Mouse (Mus musculus) liver, postnatal 0 days (tissue): ENCODE measurements around the gene Jade1. TPM values are rescaled to one million over a fixed set of nuclear protein-coding genes. Genes with fewer than 3 reads are reported as not detected.

ENCODE experiments used
- ATAC-seq: fragments of 200-750 bp; cut with Nextera tagmentation; 2 replicates; pipeline ENCODE4 v1.8.0; 2017; ENCODE audit warnings: mild to moderate bottlenecking, moderate library complexity
- DNase-seq: peaks from one replicate; pipeline ENCODE4 v3.0.0-alpha.2; 2016
- H3K27ac ChIP-seq: fragments of 300-500 bp; sonication (generic); 2 replicates; pipeline ENCODE4 v1.5.1; 2014; ENCODE audit warnings: antibody characterized with exemption, moderate library complexity, mild to moderate bottlenecking, low read depth
- H3K27me3 ChIP-seq: fragments of 300-500 bp; sonication (generic); 2 replicates; pipeline ENCODE4 v1.6.1; 2014; ENCODE audit warnings: low read length, control low read depth, mixed read lengths; ENCODE audit not compliant: insufficient read depth
- H3K36me3 ChIP-seq: fragments of 300-500 bp; sonication (generic); replicated peaks from 2 replicates; pipeline ENCODE4 v1.6.1; 2014; ENCODE audit warnings: mild to moderate bottlenecking, control low read depth, low read length, moderate library complexity, mixed read lengths; ENCODE audit not compliant: insufficient read depth
- H3K4me1 ChIP-seq: fragments of 300-500 bp; sonication (generic); 2 replicates; pipeline ENCODE4 v1.6.1; 2014; ENCODE audit warnings: antibody characterized with exemption, mild to moderate bottlenecking, control low read depth; ENCODE audit not compliant: insufficient read depth
- H3K4me2 ChIP-seq: fragments of 300-500 bp; sonication (generic); 2 replicates; pipeline ENCODE4 v1.6.1; 2014; ENCODE audit warnings: low read depth, mild to moderate bottlenecking, low read length, moderate library complexity, mixed read lengths
- H3K4me3 ChIP-seq: fragments of 300-500 bp; sonication (generic); 2 replicates; pipeline ENCODE4 v1.5.1; 2014; ENCODE audit warnings: low read depth, low read length
- H3K9ac ChIP-seq: fragments of 300-500 bp; sonication (generic); replicated peaks from 2 replicates; pipeline ENCODE4 v1.6.1; 2014; ENCODE audit warnings: mild to moderate bottlenecking, moderate library complexity
- H3K9me3 ChIP-seq: fragments of 300-500 bp; sonication (generic); 2 replicates; pipeline ENCODE4 v1.6.1; 2016; ENCODE audit warnings: mild to moderate bottlenecking, control low read depth, low read length, mixed read lengths
- CTCF ChIP-seq: sonication (generic); IDR thresholded peaks from 2 replicates; pipeline ENCODE4 v1.5.1; 2016; ENCODE audit warnings: antibody characterized with exemption, low read depth
- EP300 ChIP-seq: IDR thresholded peaks from 2 replicates; pipeline ENCODE4 v1.6.1; 2016; ENCODE audit warnings: antibody characterized with exemption, low read depth, mild to moderate bottlenecking
- WGBS: fragments of 180-500 bp; shearing (Covaris S2); extraction: QIAGEN DNeasy Blood & Tissue Kit; methylation state at CpG from one replicate; pipeline ENCODE4 v1.1.7; 2014; ENCODE audit not compliant: insufficient replicate concordance; 5-methylcytosine and 5-hydroxymethylcytosine counted together
- polyA plus RNA-seq: library from polyadenylated mRNA; unstranded; fragments of >200 nt; fragmentation: Nextera tagmentation; extraction: Ambion mirVana; gene quantifications from 2 replicates; pipeline ENCODE4 v1.2.1, GENCODE M21; 2015

The Jade1 gene
- polyA plus RNA-seq, 1 experiment from 2014 or later, result 7.2 TPM

DNA sequence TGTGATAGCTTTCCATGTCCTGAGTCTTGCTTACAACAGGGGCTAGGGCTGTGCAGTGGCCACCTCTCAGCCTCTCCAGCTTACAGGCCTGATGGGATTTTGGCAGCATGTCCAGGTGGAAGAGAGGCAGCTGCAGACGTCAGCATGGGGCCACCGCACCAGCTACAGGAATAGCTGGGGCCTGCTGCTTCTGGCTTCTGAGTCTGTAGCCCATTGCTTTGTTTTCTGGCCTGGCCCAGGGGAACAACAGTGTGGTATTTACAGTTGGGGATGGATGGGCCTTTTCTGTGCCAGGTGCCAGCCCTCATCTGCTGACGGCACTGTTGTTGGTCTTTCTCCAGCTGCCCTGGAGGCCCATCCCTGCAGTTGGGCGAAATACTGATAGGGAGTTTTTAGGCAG is 28.1 kb downstream of the Jade1 start:
- peaks cover 40% of the 10 kb centered on the region for H3K4me1 ChIP-seq
- no peak for ATAC-seq
- H3K9ac ChIP-seq, result no peak overlapping the region
- no peak overlapping the region for H3K4me3 ChIP-seq
- TF ChIP-seq CTCF, result no peak
- no peak for TF ChIP-seq EP300
- H3K27me3 ChIP-seq, result no peaks in the 10 kb centered on the region
- H3K9me3 ChIP-seq, result no peaks in the 10 kb centered on the region
- 81% methylated on average over 4 of the region's 4 CpGs for WGBS
- no peak overlapping the region for H3K4me2 ChIP-seq
- H3K36me3 ChIP-seq, result no peaks in the 10 kb centered on the region
- H3K27ac ChIP-seq, result no peak overlapping the region
- DNase-seq, result no peak

GRCm38 (mm10) chr3:41585548-41585947 is 30.0 kb downstream of the Jade1 start:
- WGBS, result 80% methylated on average over 5 of the region's 5 CpGs
- TF ChIP-seq CTCF, result no peak
- H3K4me1 ChIP-seq, result peaks cover 38% of the 10 kb centered on the region

GRCm38 (mm10) chr3:41586330-41586729 is 30.8 kb downstream of the Jade1 start:
- H3K4me1 ChIP-seq, result peaks cover 32% of the 10 kb centered on the region
- no peak overlapping the region for H3K9ac ChIP-seq
- DNase-seq, result no peak
- H3K4me3 ChIP-seq, result no peak overlapping the region
- no peak for ATAC-seq
- WGBS, result 74% methylated on average over 6 of the region's 6 CpGs
- H3K9me3 ChIP-seq, result no peaks in the 10 kb centered on the region
- 0 out of 2 replicates have a peak, but pooled peaks cover 16% of the 10 kb centered on the region for H3K36me3 ChIP-seq
- H3K27me3 ChIP-seq, result no peaks in the 10 kb centered on the region
- no peak overlapping the region for H3K27ac ChIP-seq
- no peak for TF ChIP-seq CTCF
- no peak for TF ChIP-seq EP300
- H3K4me2 ChIP-seq, result no peak overlapping the region

More at GRCm38 (mm10) chr3:41585548-41585947, 30.0 kb downstream of the Jade1 start:
- DNase-seq, result no peak
- H3K27ac ChIP-seq, result no peak overlapping the region
- 0 out of 2 replicates have a peak, but pooled peaks cover 15% of the 10 kb centered on the region for H3K36me3 ChIP-seq
- H3K9ac ChIP-seq, result no peak overlapping the region
- ATAC-seq, result no peak
- H3K9me3 ChIP-seq, result no peaks in the 10 kb centered on the region
- no peak overlapping the region for H3K4me2 ChIP-seq
- H3K27me3 ChIP-seq, result no peaks in the 10 kb centered on the region
- no peak overlapping the region for H3K4me3 ChIP-seq

- H3K4me1 ChIP-seq, result peaks cover 29% of the 10 kb centered on the region
- no peaks in the 10 kb centered on the region for H3K9me3 ChIP-seq
- DNase-seq (no peak), ATAC-seq (no peak)
- TF ChIP-seq CTCF, result no peak
- no peak for TF ChIP-seq EP300
- no peak overlapping the region for H3K4me2 ChIP-seq
- H3K27ac ChIP-seq, result no peak overlapping the region
- peaks cover 21% of the 10 kb centered on the region for H3K36me3 ChIP-seq
- WGBS, result 52% methylated on average over 7 of the region's 7 CpGs
- no peak overlapping the region for H3K4me3 ChIP-seq
- H3K27me3 ChIP-seq, result no peaks in the 10 kb centered on the region
- H3K9ac ChIP-seq, result no peak overlapping the region
These were observed 31.4 kb downstream of the Jade1 start for GRCm38 (mm10) chr3:41586917-41587316.

GRCm38 (mm10) chr3:41587588-41587987 is 32.1 kb downstream of the Jade1 start:
- Histone ChIP-seq H3K9ac (no peak overlapping the region), H3K4me1 (peaks cover 22% of the 10 kb centered on the region), H3K36me3 (peaks cover 27% of the 10 kb centered on the region), H3K27me3 (no peaks in the 10 kb centered on the region), H3K4me3 (no peak overlapping the region), H3K9me3 (no peaks in the 10 kb centered on the region), H3K27ac (no peak overlapping the region), H3K4me2 (no peak overlapping the region)
- WGBS, result 27% methylated on average over 6 of the region's 6 CpGs
- no peak for DNase-seq
- TF ChIP-seq EP300 (no peak), CTCF (no peak)
- ATAC-seq, result no peak

- H3K36me3 ChIP-seq, result peaks cover 32% of the 10 kb centered on the region
- H3K4me2 ChIP-seq, result no peak overlapping the region
- H3K27me3 ChIP-seq, result no peaks in the 10 kb centered on the region
- 69% methylated on average over 8 of the region's 8 CpGs for WGBS
- H3K27ac ChIP-seq, result no peak overlapping the region
- TF ChIP-seq CTCF (no peak), EP300 (no peak)
- peaks cover 21% of the 10 kb centered on the region for H3K4me1 ChIP-seq
- DNase-seq (no peak), ATAC-seq (no peak)
- no peak overlapping the region for H3K9ac ChIP-seq
- H3K9me3 ChIP-seq, result no peaks in the 10 kb centered on the region
- H3K4me3 ChIP-seq, result no peak overlapping the region
These were observed 33.0 kb downstream of the Jade1 start for GRCm38 (mm10) chr3:41588495-41588894.
